In the genomic region with DNA sequence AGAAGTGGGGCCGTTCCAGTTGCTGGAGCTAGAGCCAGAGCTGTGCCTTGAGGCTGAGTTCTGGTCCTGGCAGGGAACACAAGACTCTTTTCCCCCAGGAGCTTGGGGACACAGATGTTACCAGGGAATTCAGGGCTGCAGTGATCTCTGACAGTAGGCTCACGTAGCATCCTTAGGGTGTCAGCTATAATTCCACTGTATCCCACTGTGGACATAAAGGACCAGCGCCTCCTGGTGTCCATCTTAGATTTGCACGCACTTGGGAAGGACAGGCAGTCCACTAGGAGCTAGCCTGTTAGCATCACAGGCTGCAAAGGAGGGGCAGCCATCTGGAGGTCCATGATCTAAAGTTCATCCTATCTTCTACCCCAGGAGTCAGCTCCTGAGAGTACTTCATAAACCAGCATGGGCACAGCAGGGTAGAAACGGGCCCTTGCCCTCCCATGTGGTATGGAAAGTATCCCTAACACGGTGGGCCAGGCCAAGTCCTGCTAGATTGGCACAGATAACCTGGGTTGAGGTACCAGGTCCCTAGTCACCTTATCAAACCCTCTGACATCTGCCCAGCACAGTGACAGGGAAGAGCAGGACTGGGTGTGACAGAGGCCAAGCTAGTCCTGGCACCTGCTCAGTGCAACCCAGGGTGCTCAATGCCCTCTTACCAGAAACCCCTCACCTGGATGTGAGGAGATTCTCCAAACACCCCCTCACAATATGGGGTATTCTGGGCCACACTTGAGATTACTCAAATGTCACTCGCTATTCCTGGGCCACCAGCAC, we compare ENCODE assay signal across 9 mouse cellular contexts. TPM values are rescaled to one million over a fixed set of nuclear protein-coding genes. Genes with fewer than 3 reads are reported as not detected.
A peak's percentile ranks its signal among the peaks of the same experiment; 100 is the strongest.
DNase-seq lines count a peak whose midpoint lies in the region; ATAC-seq lines count a peak whose summit lies in the region.
"Had no signal": no experiment of that assay in that cellular context is flagged by ENCODE, and none has a peak within 500 bp of the region (broad histone marks: within the 10 kb centered on the region; RNA-seq: fewer than 3 reads in every experiment).

No protein-coding gene starts in this region.

- 52% methylated on average over 7 of the region's 7 CpGs for WGBS in heart, embryonic 10.5 days
- WGBS in heart, embryonic 12.5 days = 58% methylated on average over 7 of the region's 7 CpGs
- WGBS in kidney, embryonic 14.5 days = 53% methylated on average over 7 of the region's 7 CpGs

- DNase-seq in heart, adult 11 months = peak; percentile 97
- no peak for DNase-seq in heart, embryonic 10.5 days (ENCODE audit: low spot score)
- peak; percentile 69 for DNase-seq in adipocyte (ENCODE audit: low spot score)
- peak; percentile 86 for DNase-seq in lung, postnatal 14 days
- peak; percentile 70 for DNase-seq in right cerebral cortex, postnatal 4 days

- no peak overlapping the region for H3K4me3 ChIP-seq in heart, embryonic 10.5 days
- H3K4me3 ChIP-seq in heart, embryonic 12.5 days = no peak overlapping the region
- no peak overlapping the region for H3K4me3 ChIP-seq in kidney, embryonic 14.5 days (ENCODE audit: low read length)
- H3K4me3 ChIP-seq: limb, embryonic 15.5 days had no signal

- no peaks in the 10 kb centered on the region for H3K9me3 ChIP-seq in heart, embryonic 10.5 days
- 0 out of 2 replicates have a peak, but pooled peaks cover 7% of the 10 kb centered on the region for H3K9me3 ChIP-seq in heart, embryonic 12.5 days (replicated peaks)
- no peaks in the 10 kb centered on the region for H3K9me3 ChIP-seq in kidney, embryonic 14.5 days (ENCODE audit: control insufficient read depth, low read length)
- H3K9me3 ChIP-seq: limb, embryonic 15.5 days had no signal

- ATAC-seq in common myeloid progenitor, adult 5-6 weeks (replicated peaks; ENCODE audit: low read depth, poor library complexity, severe bottlenecking) = 0 out of 2 replicates have a peak, but pooled peaks have one; percentile 48
- peak; percentile 46; the same call in 1 of the 2 replicates for ATAC-seq in heart, embryonic 12.5 days (ENCODE audit: insufficient number of reproducible peaks, low FRiP score)
- peak; percentile 53; the same call in 1 of the 2 replicates for ATAC-seq in kidney, embryonic 14.5 days (ENCODE audit: low FRiP score, low TSS enrichment)

- H3K27ac ChIP-seq in heart, embryonic 10.5 days = no peak overlapping the region
- H3K27ac ChIP-seq in heart, embryonic 12.5 days (ENCODE audit: poor library complexity, severe bottlenecking) = no peak overlapping the region
- no peak overlapping the region for H3K27ac ChIP-seq in kidney, embryonic 14.5 days (ENCODE audit: low read depth, low read length)
- H3K27ac ChIP-seq: limb, embryonic 15.5 days had no signal

- no peaks in the 10 kb centered on the region for H3K36me3 ChIP-seq in heart, embryonic 10.5 days
- H3K36me3 ChIP-seq in heart, embryonic 12.5 days = no peaks in the 10 kb centered on the region
- no peaks in the 10 kb centered on the region for H3K36me3 ChIP-seq in kidney, embryonic 14.5 days (ENCODE audit: control insufficient read depth, insufficient read depth, low read length)
- H3K36me3 ChIP-seq: limb, embryonic 15.5 days had no signal

- no peak overlapping the region for H3K9ac ChIP-seq in heart, embryonic 12.5 days
- H3K9ac ChIP-seq in kidney, embryonic 14.5 days (ENCODE audit: low read depth, low read length) = no peak overlapping the region
- H3K9ac ChIP-seq: limb, embryonic 15.5 days had no signal

- no peak overlapping the region for H3K4me2 ChIP-seq in heart, embryonic 12.5 days
- 0 out of 2 replicates have a peak overlapping the region, but pooled peaks have one; percentile 4 for H3K4me2 ChIP-seq in kidney, embryonic 14.5 days (replicated peaks; ENCODE audit: low read depth, low read length)
- H3K4me2 ChIP-seq: limb, embryonic 15.5 days had no signal

- peaks cover 41% of the 10 kb centered on the region; the same call in 1 of the 2 replicates for H3K27me3 ChIP-seq in heart, embryonic 10.5 days (ENCODE audit: insufficient read depth, poor library complexity, severe bottlenecking)
- peaks cover 18% of the 10 kb centered on the region; the same call in 1 of the 2 replicates for H3K27me3 ChIP-seq in heart, embryonic 12.5 days (replicated peaks)
- no peaks in the 10 kb centered on the region for H3K27me3 ChIP-seq in kidney, embryonic 14.5 days (ENCODE audit: control insufficient read depth, insufficient read depth, low read length)
- H3K27me3 ChIP-seq: limb, embryonic 15.5 days had no signal

- peaks cover 20% of the 10 kb centered on the region for H3K4me1 ChIP-seq in heart, embryonic 10.5 days
- peaks cover 9% of the 10 kb centered on the region for H3K4me1 ChIP-seq in heart, embryonic 12.5 days (replicated peaks)
- H3K4me1 ChIP-seq in kidney, embryonic 14.5 days (ENCODE audit: control insufficient read depth, insufficient read depth, low read length) = peaks cover 43% of the 10 kb centered on the region
- H3K4me1 ChIP-seq: limb, embryonic 15.5 days had no signal

RNA-seq across cellular contexts. Expression of gene Mcf2l, which starts 53.8 kb away (rescaled TPM):
- polyA plus RNA-seq in heart, embryonic 10.5 days (2016; fragmentation: Nextera tagmentation; extraction: Ambion mirVana) = 8.3 and 9.1 TPM in 2 replicates
- 4.3 and 7.9 TPM in 2 replicates for total RNA-seq in common myeloid progenitor, adult 5-6 weeks (2017)
- 11.4 and 11.5 TPM in 2 replicates for polyA plus RNA-seq in heart, embryonic 12.5 days (2016; fragmentation: Nextera tagmentation; extraction: Ambion mirVana)
- polyA plus RNA-seq in kidney, embryonic 14.5 days (2014; fragmentation: Nextera tagmentation; extraction: Ambion mirVana) = 12.6 and 22.4 TPM in 2 replicates
